Mouse (Mus musculus): ENCODE measurements around the gene Gm6803. TPM values are rescaled to one million over a fixed set of nuclear protein-coding genes. Genes with fewer than 3 reads are reported as not detected.
"Not testable (repeated sequence)": the region's sequence is repeated elsewhere in the genome, so short reads cannot be mapped to it uniquely, and the experiment has no call there.

The Gm6803 gene
- not detected in 2 replicates for total RNA-seq (2017)

DNA sequence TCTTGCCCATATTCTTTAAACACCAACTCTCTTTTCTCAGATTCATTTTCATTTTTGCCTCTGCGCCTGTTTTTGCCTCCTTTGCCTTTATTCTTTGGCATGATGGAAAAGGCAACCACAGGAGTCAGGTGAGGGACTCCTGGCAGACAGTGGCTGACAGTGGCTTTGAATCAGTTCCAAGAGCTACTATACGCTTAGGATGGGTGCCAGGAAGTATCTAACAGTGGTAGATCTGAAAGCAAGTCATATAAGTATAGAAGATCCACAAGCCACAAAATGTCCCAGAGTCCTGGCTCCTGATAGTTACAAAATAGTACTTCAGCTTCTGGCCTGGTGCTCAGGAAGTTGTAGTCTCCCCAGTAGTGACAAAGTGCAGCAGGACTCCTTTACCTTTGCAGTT lies at the start of gene Gm6803:
Gene Gm6803 (minus strand): TSS at position 101 of the 400 bp plus-strand sequence.
- ATAC-seq (replicated peaks; ENCODE audit: low read depth, poor library complexity, severe bottlenecking) = not testable (repeated sequence)

GRCm38 (mm10) chr12:88045226-88045625 lies 26.7 kb upstream of the Gm6803 start:
- ATAC-seq (replicated peaks; ENCODE audit: low read depth, poor library complexity, severe bottlenecking) = not testable (repeated sequence)

- not testable (repeated sequence) for ATAC-seq (replicated peaks; ENCODE audit: low read depth, poor library complexity, severe bottlenecking)
Measured at GRCm38 (mm10) chr12:88039703-88040102, 21.1 kb upstream of the Gm6803 start.

DNA sequence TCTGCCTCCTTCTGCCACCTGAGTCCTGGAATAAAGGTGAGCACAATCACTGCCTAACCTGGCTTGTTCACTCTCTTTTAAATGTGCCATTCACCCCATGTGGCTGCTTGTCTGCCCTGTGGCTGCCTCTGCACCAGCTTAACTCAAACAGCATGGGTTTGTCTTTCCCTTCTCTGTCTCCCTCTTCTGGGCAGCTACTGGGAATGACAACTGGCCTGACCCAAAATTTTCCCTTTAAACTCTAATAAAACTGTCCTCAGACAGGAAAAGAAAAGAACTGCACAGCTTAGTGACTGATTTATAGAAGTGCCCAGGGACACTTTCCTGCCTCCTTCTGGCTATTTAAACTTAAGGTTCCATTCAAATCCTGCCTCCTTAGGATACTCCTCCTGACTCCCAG lies 20.5 kb upstream of the Gm6803 start:
- ATAC-seq (replicated peaks; ENCODE audit: low read depth, poor library complexity, severe bottlenecking) = not testable (repeated sequence)

- ATAC-seq (replicated peaks; ENCODE audit: low read depth, poor library complexity, severe bottlenecking) = not testable (repeated sequence)
Measured at GRCm38 (mm10) chr12:88032250-88032649, 13.7 kb upstream of the Gm6803 start.

DNA sequence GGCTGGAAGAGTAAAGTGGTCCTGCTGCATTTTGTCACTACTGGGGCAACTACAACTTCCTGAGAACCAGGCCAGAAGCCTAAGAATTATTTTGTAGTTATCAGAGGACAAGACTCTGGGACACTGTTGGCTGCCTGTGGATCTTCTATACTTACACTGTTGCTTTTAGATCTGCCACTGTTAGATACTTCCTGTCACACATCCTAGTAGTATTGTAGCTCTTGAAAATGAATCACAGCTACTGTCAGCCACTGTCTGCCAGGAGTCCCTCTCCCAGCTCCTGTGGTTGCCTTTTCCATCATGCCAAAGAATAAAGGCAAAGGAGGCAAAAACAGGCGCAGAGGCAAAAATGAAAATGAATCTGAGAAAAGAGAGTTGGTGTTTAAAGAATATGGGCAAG lies 8.1 kb upstream of the Gm6803 start, which contains the start of gene Gm2056:
Gene Gm2056 (plus strand): TSS at position 301 of the 400 bp plus-strand sequence.
- not testable (repeated sequence) for ATAC-seq (replicated peaks; ENCODE audit: low read depth, poor library complexity, severe bottlenecking)

DNA sequence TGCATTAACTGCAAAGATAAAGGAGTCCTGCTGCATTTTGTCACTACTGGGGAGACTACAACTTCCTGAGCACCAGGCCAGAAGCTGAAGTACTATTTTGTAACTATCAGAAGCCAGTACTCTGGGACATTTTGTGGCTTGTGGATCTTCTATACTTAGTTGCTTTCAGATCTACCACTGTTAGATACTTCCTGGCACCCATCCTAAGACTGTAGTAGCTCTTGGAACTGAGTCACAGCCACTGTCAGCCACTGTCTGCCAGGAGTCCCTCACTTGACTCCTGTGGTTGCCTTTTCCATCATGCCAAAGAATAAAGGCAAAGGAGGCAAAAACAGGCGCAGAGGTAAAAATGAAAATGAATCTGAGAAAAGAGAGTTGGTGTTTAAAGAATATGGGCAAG lies 7.0 kb downstream of the Gm6803 start, which contains the start of gene Gm2075:
Gene Gm2075 (plus strand): TSS at position 301 of the 400 bp plus-strand sequence.
- ATAC-seq (replicated peaks; ENCODE audit: low read depth, poor library complexity, severe bottlenecking) = not testable (repeated sequence)

GRCm38 (mm10) chr12:88004118-88004517 lies 14.5 kb downstream of the Gm6803 start:
- ATAC-seq (replicated peaks; ENCODE audit: low read depth, poor library complexity, severe bottlenecking) = not testable (repeated sequence)

GRCm38 (mm10) chr12:87984000-87984399 lies 34.6 kb downstream of the Gm6803 start:
- not testable (repeated sequence) for ATAC-seq (replicated peaks; ENCODE audit: low read depth, poor library complexity, severe bottlenecking)

Other genes with a start within 250 kb of the Gm6803 start
- gene Gm21319, start 243.0 kb downstream of the Gm6803 start, total RNA-seq (2017) = not detected in 2 replicates
- not detected in 2 replicates for gene Gm21936, start 223.3 kb downstream of the Gm6803 start, total RNA-seq (2017)
- not detected in 2 replicates for gene BB287469, start 202.2 kb downstream of the Gm6803 start, total RNA-seq (2017)
- gene Gm2001, start 176.4 kb downstream of the Gm6803 start, total RNA-seq (2017) = not detected in 2 replicates
- gene Gm2016, start 144.7 kb downstream of the Gm6803 start, total RNA-seq (2017) = not detected in 2 replicates
- gene Gm2022, start 123.4 kb downstream of the Gm6803 start, total RNA-seq (2017) = not detected in 2 replicates
- gene Gm2035, start 98.9 kb downstream of the Gm6803 start, total RNA-seq (2017) = not detected in 2 replicates
- not detected in 2 replicates for gene Gm2042, start 64.7 kb downstream of the Gm6803 start, total RNA-seq (2017)
- gene Gm2075, start 6.9 kb downstream of the Gm6803 start, total RNA-seq (2017) = not detected in 2 replicates
- gene Gm2056, start 8.2 kb upstream of the Gm6803 start, total RNA-seq (2017) = not detected in 2 replicates
- gene Gm16368, start 64.9 kb upstream of the Gm6803 start, total RNA-seq (2017) = not detected in 2 replicates
- gene Gm10436, start 163.3 kb upstream of the Gm6803 start, total RNA-seq (2017) = not detected in 2 replicates
- not detected in 2 replicates for gene Gm8332, start 231.3 kb upstream of the Gm6803 start, total RNA-seq (2017)

Measured in common myeloid progenitor, adult 5-6 weeks (primary cell).